Mouse (Mus musculus) bone marrow macrophage, adult 2 months (primary cell): ENCODE results near the gene Bnipl.

Source experiments
- CTCF ChIP-seq: IDR thresholded peaks from 2 replicates; pipeline ENCODE4 v1.5.1; 2012; ENCODE audit warnings: low read depth, mild to moderate bottlenecking, low read length, moderate library complexity
- POLR2A ChIP-seq: IDR thresholded peaks from 2 replicates; pipeline ENCODE4 v1.6.1; 2012; ENCODE audit warnings: mild to moderate bottlenecking, low read depth, low read length, borderline replicate concordance

DNA sequence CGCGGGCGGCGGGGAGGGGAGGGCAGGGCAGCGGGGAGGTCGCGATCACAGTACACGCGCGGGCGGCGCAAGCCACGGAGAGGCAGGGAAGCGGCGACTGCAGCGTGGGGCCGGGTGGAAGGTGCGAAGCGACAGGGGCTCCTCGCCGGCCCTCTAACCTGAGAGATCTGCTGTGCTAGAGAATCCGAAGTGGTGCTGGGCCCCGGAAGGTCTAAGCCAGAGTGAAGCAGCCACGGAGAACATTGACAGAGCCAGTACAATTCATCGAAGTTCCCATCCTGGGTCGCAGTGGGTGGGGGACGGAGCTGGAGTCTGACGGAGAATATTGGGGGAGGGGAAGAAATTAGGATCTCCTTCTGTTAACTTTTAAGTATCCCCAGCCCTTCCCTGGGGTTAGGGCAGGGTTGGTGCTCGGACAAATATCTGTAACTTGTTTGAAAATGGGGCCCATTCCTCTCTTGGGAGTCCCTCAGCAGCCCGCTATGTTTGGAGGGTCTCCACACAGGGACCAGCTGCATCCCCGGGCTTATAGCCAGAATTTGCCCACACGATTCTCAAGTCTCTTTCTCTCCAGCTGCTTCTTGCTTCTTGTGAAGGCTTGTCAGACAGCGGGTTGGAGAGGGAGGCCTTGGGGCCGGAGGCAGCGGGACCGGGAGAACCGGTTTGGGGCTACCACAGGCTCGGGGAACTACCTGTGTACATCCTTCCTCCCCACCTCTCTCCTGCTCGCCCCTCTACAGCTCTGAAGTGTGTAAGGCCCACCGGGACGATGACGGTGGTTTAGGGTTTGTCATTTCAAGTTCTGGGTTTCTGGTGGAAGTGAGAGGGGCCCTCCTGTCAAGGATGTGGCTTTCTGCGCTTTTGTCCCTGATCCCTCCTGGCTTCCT, 21.9 kb downstream of the Bnipl start:
- TF ChIP-seq CTCF (no peak), POLR2A (no peak)
